Comparison of ENCODE assay signal across 8 mouse cellular contexts in the genomic region with DNA sequence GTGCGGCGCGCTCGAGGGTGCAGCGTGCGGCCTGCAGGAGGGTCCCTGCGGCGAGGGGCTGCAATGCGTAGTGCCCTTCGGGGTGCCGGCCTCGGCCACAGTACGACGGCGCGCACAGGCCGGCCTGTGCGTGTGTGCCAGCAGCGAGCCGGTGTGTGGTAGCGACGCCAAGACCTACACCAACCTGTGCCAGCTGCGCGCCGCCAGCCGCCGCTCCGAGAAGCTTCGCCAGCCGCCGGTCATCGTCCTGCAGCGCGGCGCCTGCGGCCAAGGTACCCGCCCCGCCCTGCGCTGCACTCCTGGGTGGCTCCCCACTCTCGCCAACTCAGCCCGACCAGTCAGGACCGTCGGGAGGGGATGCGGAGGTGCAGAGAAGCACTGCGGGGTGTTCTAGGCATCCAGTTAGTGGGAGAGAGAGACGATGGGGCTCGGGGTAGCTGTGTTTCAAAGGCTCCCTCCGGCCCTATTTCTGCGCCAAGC. TPM values are rescaled to one million over a fixed set of nuclear protein-coding genes. Genes with fewer than 3 reads are reported as not detected.
DNase-seq lines count a peak whose midpoint lies in the region; ATAC-seq and TF ChIP-seq lines count a peak whose summit lies in the region.

No protein-coding gene starts in this region.

- peaks cover 4% of the 10 kb centered on the region for H3K4me1 ChIP-seq in bone marrow macrophage, adult 2 months (ENCODE audit: control insufficient read depth, insufficient read depth, low read length)
- H3K4me1 ChIP-seq in intestine, embryonic 16.5 days (ENCODE audit: control insufficient read depth, insufficient read depth, low read length), result peaks cover 14% of the 10 kb centered on the region
- H3K4me1 ChIP-seq in lung, adult 2 months (ENCODE audit: control insufficient read depth, insufficient read depth, low read length), result peaks cover 5% of the 10 kb centered on the region; the same call in 1 of the 2 replicates
- H3K4me1 ChIP-seq in stomach, postnatal 0 days (replicated peaks; ENCODE audit: control insufficient read depth, insufficient read depth), result peaks cover 2% of the 10 kb centered on the region; the same call in 1 of the 2 replicates

- TF ChIP-seq CTCF in bone marrow macrophage, adult 2 months (IDR thresholded peaks at IDR 0.05; ENCODE audit: low read depth, low read length), result no peak
- TF ChIP-seq CTCF in lung, adult 2 months (IDR thresholded peaks at IDR 0.05; ENCODE audit: insufficient read depth, low read length), result no peak
- no peak for TF ChIP-seq CTCF in stomach, postnatal 0 days (IDR thresholded peaks at IDR 0.05; ENCODE audit: low read depth)

- ATAC-seq in intestine, embryonic 16.5 days, result peak; percentile 45; the same call in 1 of the 2 replicates
- peak; percentile 46 for ATAC-seq in stomach, postnatal 0 days (ENCODE audit: low FRiP score, low TSS enrichment)

- no peak for TF ChIP-seq EP300 in stomach, postnatal 0 days (optimal IDR thresholded peaks at IDR 0.05)

- no peak for TF ChIP-seq POLR2A in bone marrow macrophage, adult 2 months (IDR thresholded peaks at IDR 0.05; ENCODE audit: borderline replicate concordance, low read depth, low read length)
- TF ChIP-seq POLR2A in lung, adult 2 months (IDR thresholded peaks at IDR 0.05; ENCODE audit: borderline replicate concordance, extremely low read depth, low read depth, low read length), result no peak

- WGBS in intestine, embryonic 16.5 days, result under 1% methylated on average over 49 of the region's 49 CpGs
- WGBS in lung, adult 2 months, result under 1% methylated on average over 49 of the region's 49 CpGs
- WGBS in stomach, postnatal 0 days, result under 1% methylated on average over 46 of the region's 49 CpGs

- H3K9me3 ChIP-seq in intestine, embryonic 16.5 days (ENCODE audit: control insufficient read depth, low read length), result no peaks in the 10 kb centered on the region
- H3K9me3 ChIP-seq in stomach, postnatal 0 days (ENCODE audit: control insufficient read depth, low read length), result no peaks in the 10 kb centered on the region

- H3K9ac ChIP-seq in intestine, embryonic 16.5 days (ENCODE audit: low read depth, low read length), result peak overlapping the region; percentile 50
- H3K9ac ChIP-seq in stomach, postnatal 0 days (ENCODE audit: low read length), result peak overlapping the region; percentile 66

- peak; percentile 67 for DNase-seq in Muller cell, postnatal 12 days (ENCODE audit: inconsistent ontology term)
- peak; percentile 47 to 61 for DNase-seq in gastrocnemius, postnatal 36 days
- peak; percentile 51 for DNase-seq in lung, adult 2 months
- peak; percentile 50 for DNase-seq in stomach, postnatal 0 days (ENCODE audit: low spot score)
- DNase-seq in cerebellum, postnatal 36 days, result no peak
- no peak for DNase-seq in right cerebral cortex, postnatal 36 days (ENCODE audit: low spot score in 2 of 2)

- H3K4me2 ChIP-seq in intestine, embryonic 16.5 days (ENCODE audit: low read depth, low read length), result peak overlapping the region; percentile 78
- H3K4me2 ChIP-seq in stomach, postnatal 0 days (replicated peaks; ENCODE audit: low read depth), result peak overlapping the region; percentile 89

- no peak overlapping the region for H3K27ac ChIP-seq in bone marrow macrophage, adult 2 months (ENCODE audit: insufficient read depth, low read depth, low read length)
- no peak overlapping the region for H3K27ac ChIP-seq in intestine, embryonic 16.5 days (ENCODE audit: low read length)
- H3K27ac ChIP-seq in stomach, postnatal 0 days (replicated peaks), result no peak overlapping the region

- intact Hi-C loops in gastrocnemius, postnatal 36 days (cut with DNase I), result loop anchor here (2.0 kb wide), 1 partner anchor 36 kb away; no protein-coding TSS in a partner anchor

- H3K27me3 ChIP-seq in intestine, embryonic 16.5 days (replicated peaks; ENCODE audit: control insufficient read depth, insufficient read depth, low read length), result peaks cover 56% of the 10 kb centered on the region
- H3K27me3 ChIP-seq in stomach, postnatal 0 days (ENCODE audit: control insufficient read depth, insufficient read depth, low read length), result 0 out of 2 replicates have a peak, but pooled peaks cover 3% of the 10 kb centered on the region

- H3K4me3 ChIP-seq in bone marrow macrophage, adult 2 months (ENCODE audit: insufficient read depth, low read length), result peak overlapping the region; percentile 70
- peak overlapping the region; percentile 55 for H3K4me3 ChIP-seq in intestine, embryonic 16.5 days (ENCODE audit: low read length)
- H3K4me3 ChIP-seq in lung, adult 2 months (replicated peaks; ENCODE audit: extremely low read depth, low read depth, low read length), result peak overlapping the region; percentile 58
- peak overlapping the region; percentile 53 for H3K4me3 ChIP-seq in stomach, postnatal 0 days (ENCODE audit: low read depth, low read length)

- no peaks in the 10 kb centered on the region for H3K36me3 ChIP-seq in intestine, embryonic 16.5 days (ENCODE audit: control insufficient read depth, insufficient read depth, low read length)
- H3K36me3 ChIP-seq in stomach, postnatal 0 days (ENCODE audit: control insufficient read depth, insufficient read depth, low read length), result no peaks in the 10 kb centered on the region

RNA-seq across cellular contexts. Expression of a gene that starts 0.6 kb away (rescaled TPM):
- 0.84 and 1.5 TPM in 2 replicates for polyA plus RNA-seq in bone marrow macrophage, adult 2 months (2012; ENCODE audit: insufficient read depth, insufficient read length, missing spikeins)
- total RNA-seq in gastrocnemius, postnatal 36 days (2021), result 10 to 100 TPM; 27.6 to 37.8 TPM
- polyA plus RNA-seq in intestine, embryonic 16.5 days (2015; fragmentation: Nextera tagmentation; extraction: Ambion mirVana), result 15.8 and 15.9 TPM in 2 replicates
- polyA plus RNA-seq in lung, adult 2 months (2012; rRNA removed), result 64.7 and 65.2 TPM in 2 replicates
- 48.6 and 51.6 TPM in 2 replicates for polyA plus RNA-seq in stomach, postnatal 0 days (2015; fragmentation: Nextera tagmentation; extraction: Ambion mirVana)

Comparison
In these comparisons a context has a peak if more than half of its experiments do, and no peak if none do; other contexts are left out.
1. DNase-seq: peak in Muller cell, postnatal 12 days (single experiment), gastrocnemius, postnatal 36 days (2 of 2), lung, adult 2 months (single experiment) and stomach, postnatal 0 days (single experiment); none in cerebellum, postnatal 36 days (0 of 2) and right cerebral cortex, postnatal 36 days (0 of 2).
2. Peak in every context shown above with its lines, with median percentiles within 50 percentile points of each other: H3K4me3 ChIP-seq.